In genomic region chr14:114074011-114074410, GRCm38 (mm10) we compare ENCODE assay signal across 23 mouse cellular contexts.
A peak's percentile ranks its signal among the peaks of the same experiment; 100 is the strongest.
DNase-seq lines count a peak whose midpoint lies in the region; ATAC-seq and TF ChIP-seq lines count a peak whose summit lies in the region.
"Had no signal": no experiment of that assay in that cellular context is flagged by ENCODE, and none has a peak within 500 bp of the region (broad histone marks: within the 10 kb centered on the region; RNA-seq: fewer than 3 reads in every experiment).

No protein-coding gene starts in this region.

- TF ChIP-seq POLR2A in MEL (IDR thresholded peaks at IDR 0.05; ENCODE audit: control insufficient read depth in 1 of 2, insufficient read depth in 1 of 2, low read depth in 1 of 2, low read length in 2 of 2, poor library complexity in 1 of 2) = no peak

- no peak overlapping the region for H3K9ac ChIP-seq in kidney, embryonic 16.5 days (replicated peaks; ENCODE audit: low read length)
- H3K9ac ChIP-seq in MEL (ENCODE audit: control insufficient read depth, low read depth, low read length, poor library complexity, severe bottlenecking) = peak overlapping the region; percentile 2; the same call in 1 of the 2 replicates
- no peak overlapping the region for H3K9ac ChIP-seq in forebrain, embryonic 11.5 days (ENCODE audit: low read length)
- H3K9ac ChIP-seq: embryonic facial prominence, embryonic 12.5 days; forebrain, embryonic 12.5 days had no signal

- no peaks in the 10 kb centered on the region for H3K4me1 ChIP-seq in kidney, embryonic 16.5 days (ENCODE audit: insufficient read depth, low read length)
- H3K4me1 ChIP-seq in MEL (ENCODE audit: control insufficient read depth in 1 of 2, insufficient read depth in 2 of 2, low read length in 2 of 2) = 0 out of 4 replicates have a peak, but pooled peaks cover 0 to 2% of the 10 kb centered on the region in 2 experiments
- no peaks in the 10 kb centered on the region for H3K4me1 ChIP-seq in forebrain, embryonic 11.5 days (replicated peaks; ENCODE audit: control insufficient read depth, insufficient read depth, low read length)
- H3K4me1 ChIP-seq: embryonic facial prominence, embryonic 10.5 days; embryonic facial prominence, embryonic 12.5 days; forebrain, embryonic 12.5 days had no signal

- no peaks in the 10 kb centered on the region for H3K36me3 ChIP-seq in kidney, embryonic 16.5 days (ENCODE audit: insufficient read depth, low read length)
- H3K36me3 ChIP-seq in MEL (ENCODE audit: control insufficient read depth in 1 of 2, insufficient read depth in 2 of 2, low read length in 2 of 2) = no peaks in the 10 kb centered on the region
- no peaks in the 10 kb centered on the region for H3K36me3 ChIP-seq in forebrain, embryonic 11.5 days (ENCODE audit: control insufficient read depth, insufficient read depth, low read length)
- H3K36me3 ChIP-seq: embryonic facial prominence, embryonic 10.5 days; embryonic facial prominence, embryonic 12.5 days; forebrain, embryonic 12.5 days; G1E had no signal

- H3K4me2 ChIP-seq in kidney, embryonic 16.5 days (replicated peaks; ENCODE audit: low read depth, low read length) = no peak overlapping the region
- H3K4me2 ChIP-seq in forebrain, embryonic 11.5 days (ENCODE audit: low read depth, low read length, severe bottlenecking) = no peak overlapping the region
- H3K4me2 ChIP-seq: embryonic facial prominence, embryonic 12.5 days; forebrain, embryonic 12.5 days had no signal

- ATAC-seq in kidney, embryonic 16.5 days (ENCODE audit: low FRiP score, low TSS enrichment) = no peak
- no peak for ATAC-seq in forebrain, embryonic 11.5 days (replicated peaks; ENCODE audit: low FRiP score)
- ATAC-seq in megakaryocyte, adult 5-6 weeks (ENCODE audit: poor library complexity, severe bottlenecking) = no peak
- ATAC-seq: CD4-positive, CD25-positive, alpha-beta regulatory T cell, adult 4 months; forebrain, embryonic 14.5 days; forebrain, embryonic 16.5 days had no signal

- TF ChIP-seq CTCF in MEL (IDR thresholded peaks at IDR 0.05 in 2 of 3, conservative IDR thresholded peaks at IDR 0.05 in 1 of 3; ENCODE audit: control insufficient read depth in 1 of 3, insufficient read depth in 1 of 3, low read depth in 2 of 3, low read length in 3 of 3, poor library complexity in 1 of 3, severe bottlenecking in 1 of 3) = no peak

- no peaks in the 10 kb centered on the region for H3K27me3 ChIP-seq in kidney, embryonic 16.5 days (ENCODE audit: insufficient read depth, low read length)
- H3K27me3 ChIP-seq in MEL (ENCODE audit: control insufficient read depth in 1 of 2, insufficient read depth in 2 of 2, low read length in 2 of 2) = no peaks in the 10 kb centered on the region
- no peaks in the 10 kb centered on the region for H3K27me3 ChIP-seq in forebrain, embryonic 11.5 days (ENCODE audit: control insufficient read depth, insufficient read depth, low read length)
- H3K27me3 ChIP-seq: CH12.LX; embryonic facial prominence, embryonic 12.5 days; forebrain, embryonic 12.5 days had no signal

- no peak overlapping the region for H3K4me3 ChIP-seq in kidney, embryonic 16.5 days (ENCODE audit: low read length)
- peak overlapping the region; percentile 23 to 55; a peak in 3 of 4 replicates for H3K4me3 ChIP-seq in MEL (ENCODE audit: control insufficient read depth in 1 of 2, insufficient read depth in 1 of 2, low read depth in 2 of 2, low read length in 2 of 2)
- no peak overlapping the region for H3K4me3 ChIP-seq in forebrain, embryonic 11.5 days (ENCODE audit: low read depth, low read length)
- H3K4me3 ChIP-seq: embryonic facial prominence, embryonic 10.5 days; embryonic facial prominence, embryonic 12.5 days; forebrain, embryonic 12.5 days had no signal

- 88% methylated on average over 4 of the region's 4 CpGs for WGBS in kidney, embryonic 16.5 days
- 86% methylated on average over 4 of the region's 4 CpGs for WGBS in forebrain, embryonic 11.5 days

- DNase-seq in kidney, adult 9 months = peak; percentile 20
- DNase-seq in A20 (ENCODE audit: low read depth, low spot score) (peak; percentile 4), MEL (ENCODE audit: low read depth, low spot score) (no peak)
- DNase-seq in forebrain, embryonic 11.5 days (ENCODE audit: low spot score) = no peak
- DNase-seq: adrenal gland, adult 2 months; adrenal gland, postnatal 10 days; adrenal gland, postnatal 25 days; B cell, adult 2 months; cerebellum, adult 11-12 months; cerebellum, adult 2 months; cerebellum, adult 9-10 months; cerebellum, postnatal 10 days; cerebellum, postnatal 25 days had no signal

- TF ChIP-seq EP300 in MEL (IDR thresholded peaks at IDR 0.05; ENCODE audit: low read depth in 1 of 2, low read length in 2 of 2) = no peak

- H3K79me2 ChIP-seq in MEL (ENCODE audit: control insufficient read depth, insufficient read depth, low read length, poor library complexity) = no peaks in the 10 kb centered on the region

- H3K27ac ChIP-seq in kidney, embryonic 16.5 days (ENCODE audit: low read length) = no peak overlapping the region
- H3K27ac ChIP-seq in MEL (ENCODE audit: control insufficient read depth, low read depth, low read length) = no peak overlapping the region
- H3K27ac ChIP-seq in forebrain, embryonic 11.5 days (ENCODE audit: low read depth, low read length) = no peak overlapping the region
- H3K27ac ChIP-seq: embryonic facial prominence, embryonic 10.5 days; embryonic facial prominence, embryonic 12.5 days; forebrain, embryonic 12.5 days had no signal

- no peak for TF ChIP-seq RAD21 in MEL (IDR thresholded peaks at IDR 0.05; ENCODE audit: low read depth, low read length)

- H3K9me3 ChIP-seq in kidney, embryonic 16.5 days (ENCODE audit: low read length) = no peaks in the 10 kb centered on the region
- no peaks in the 10 kb centered on the region for H3K9me3 ChIP-seq in MEL (replicated peaks; ENCODE audit: insufficient read depth, low read length)
- H3K9me3 ChIP-seq in forebrain, embryonic 11.5 days (ENCODE audit: control insufficient read depth, low read length) = no peaks in the 10 kb centered on the region
- H3K9me3 ChIP-seq: embryonic facial prominence, embryonic 10.5 days; embryonic facial prominence, embryonic 12.5 days; forebrain, embryonic 12.5 days had no signal

TF ChIP-seq in MEL, 35 proteins besides CTCF, POLR2A, EP300 and RAD21:
- no peak for TF ChIP-seq NELFE (IDR thresholded peaks at IDR 0.05; ENCODE audit: low read depth, low read length)
- no peak for TF ChIP-seq TAL1 (IDR thresholded peaks at IDR 0.05; ENCODE audit: low read length)
- no peak for TF ChIP-seq UBTF (IDR thresholded peaks at IDR 0.05; ENCODE audit: borderline replicate concordance, insufficient read depth, low read depth, low read length)
- TF ChIP-seq ETS1 (IDR thresholded peaks at IDR 0.05; ENCODE audit: low read depth, low read length) = no peak
- no peak for TF ChIP-seq CHD2 (IDR thresholded peaks at IDR 0.05; ENCODE audit: low read length)
- no peak for TF ChIP-seq MAX (IDR thresholded peaks at IDR 0.05; ENCODE audit: low read length)
TF ChIP-seq in MEL: peak in this region for 0.

Comparison
In these comparisons a context has a peak if more than half of its experiments do, and no peak if none do; other contexts are left out.
1. DNase-seq: peak in kidney, adult 9 months (single experiment) and A20 (single experiment); none in MEL (single experiment) and forebrain, embryonic 11.5 days (single experiment).
2. H3K4me3 ChIP-seq: peak in MEL (2 of 2); none in kidney, embryonic 16.5 days (single experiment) and forebrain, embryonic 11.5 days (single experiment).